Mouse (Mus musculus): Measurements from ENCODE around the gene Cnot1. TPM values are rescaled to one million over a fixed set of nuclear protein-coding genes. Genes with fewer than 3 reads are reported as not detected.

The Cnot1 gene
- 10 to 100 TPM; 66.3 to 71.1 TPM for total RNA-seq (2021)
- long read RNA-seq, experiment 1, full-length matches to known transcripts: 12 of 45 reads
- long read RNA-seq, experiment 1, partial matches to known transcripts: 12 of 45 reads
- long read RNA-seq, experiment 1, other reads (novel, unspliced or antisense): 21 of 45 reads
- long read RNA-seq, experiment 2, full-length matches to known transcripts: 2 of 26 reads
- long read RNA-seq, experiment 2, partial matches to known transcripts: 9 of 26 reads
- long read RNA-seq, experiment 2, other reads (novel, unspliced or antisense): 15 of 26 reads

DNA sequence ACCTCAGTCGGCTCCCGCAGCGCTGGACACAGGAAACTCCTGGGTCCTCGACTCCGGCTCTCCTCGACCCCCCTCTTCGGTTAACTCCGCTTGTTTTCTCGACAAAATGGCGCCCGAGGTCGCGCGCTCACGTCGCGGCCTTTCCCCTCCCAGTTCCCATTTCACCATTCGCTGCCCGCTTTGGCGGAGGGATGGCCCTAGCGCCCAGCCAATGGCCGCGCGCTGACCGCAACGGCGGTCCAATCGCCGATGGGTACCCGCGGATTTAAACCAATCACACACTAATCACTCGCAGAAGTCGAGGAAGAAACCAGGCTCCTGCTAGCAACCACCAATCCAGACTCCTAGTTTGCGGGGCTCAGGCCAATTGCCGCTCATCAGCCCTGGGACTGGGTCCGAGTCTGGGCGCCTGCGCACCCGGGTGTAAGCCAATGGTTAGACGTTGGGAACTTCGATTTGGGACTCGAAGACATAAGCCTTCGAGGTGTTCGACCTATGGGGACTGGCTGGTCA is at the start of gene Cnot1:
TSS of gene Cnot1 (minus strand) at position 134 of the 513 bp plus-strand sequence.
- intact Hi-C loops (cut with DNase I): loop anchor here (2.0 to 5.0 kb wide), 2 partner anchors 25 to 175 kb away; partner anchors contain the start of gene Gins3

DNA sequence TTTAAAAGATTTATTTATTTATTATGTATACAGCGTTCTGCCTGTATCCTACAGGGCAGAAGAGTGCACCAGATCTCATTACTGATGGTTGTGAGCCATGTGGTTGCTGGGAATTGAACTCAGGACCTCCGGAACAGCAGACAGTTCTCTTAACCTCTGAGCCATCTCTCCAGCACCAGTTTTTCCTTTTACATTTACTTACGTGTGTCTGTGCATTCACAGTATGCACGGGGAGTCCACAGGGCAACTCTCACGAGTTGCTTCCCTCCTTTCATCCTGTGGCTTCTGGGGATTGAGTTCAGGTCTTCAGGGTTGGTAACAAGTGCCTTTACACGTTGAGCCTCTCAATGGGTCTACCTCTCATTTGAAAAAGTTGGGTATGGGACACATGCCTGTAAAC is 46.9 kb upstream of the Cnot1 start:
- intact Hi-C loops (cut with DNase I): no loop called here
- no peak for DNase-seq
- Histone ChIP-seq H3K27ac (no peak overlapping the region), H3K4me3 (no peak overlapping the region)
- no peak for TF ChIP-seq CTCF (IDR thresholded peaks at IDR 0.05)

More for the DNA sequence above, at the start of gene Cnot1:
- Histone ChIP-seq H3K4me3 (peak within 1 kb of the TSS; percentile 99), H3K27ac (peak within 1 kb of the TSS; percentile 96)
- TF ChIP-seq CTCF (IDR thresholded peaks at IDR 0.05): no peak
- DNase-seq: peak; percentile 97

- TF ChIP-seq CTCF (IDR thresholded peaks at IDR 0.05): no peak
- Histone ChIP-seq H3K27ac (peak within 1 kb of the TSS; percentile 88), H3K4me3 (peak within 1 kb of the TSS; percentile 90)
- peak; percentile 76 for DNase-seq
- intact Hi-C loops (cut with DNase I): no loop called here
These were observed 46.0 kb upstream of the Cnot1 start, which contains the start of gene Slc38a7 for GRCm38 (mm10) chr8:95853102-95853843. Gene Slc38a7 (minus strand): TSS chr8:95853539.

DNA sequence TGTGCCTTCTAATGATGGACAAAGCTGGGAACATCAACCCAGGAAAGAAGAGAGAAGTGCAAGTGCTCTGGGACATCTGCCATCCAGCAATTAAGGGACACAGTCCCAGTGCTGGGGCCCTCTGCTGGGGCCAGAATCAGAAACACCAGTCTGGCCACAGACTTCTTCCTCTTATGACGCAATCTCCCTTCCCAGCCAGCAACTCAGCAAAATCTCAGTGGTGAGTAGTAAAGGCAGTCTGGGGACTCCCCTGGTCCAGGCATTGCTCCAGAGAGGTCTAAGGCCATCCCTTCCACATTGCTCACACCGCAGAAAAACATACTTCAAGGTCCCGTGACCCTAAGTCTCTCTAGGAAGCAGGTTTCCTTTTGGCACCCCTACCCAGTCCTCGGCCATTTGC is 45.0 kb upstream of the Cnot1 start:
- intact Hi-C loops (cut with DNase I): no loop called here
- DNase-seq: peak; percentile 46

GRCm38 (mm10) chr8:95850326-95850725 is 43.1 kb upstream of the Cnot1 start:
- no peak for DNase-seq
- no peak overlapping the region for H3K27ac ChIP-seq
- TF ChIP-seq CTCF (IDR thresholded peaks at IDR 0.05): no peak
- H3K4me3 ChIP-seq: no peak overlapping the region
- intact Hi-C loops (cut with DNase I): no loop called here

More for the DNA sequence above, 45.0 kb upstream of the Cnot1 start:
- no peak for TF ChIP-seq CTCF (IDR thresholded peaks at IDR 0.05)
- Histone ChIP-seq H3K27ac (peak overlapping the region; percentile 88), H3K4me3 (peak overlapping the region; percentile 90)

- intact Hi-C loops (cut with DNase I): no loop called here
- H3K4me3 ChIP-seq: no peak overlapping the region
- TF ChIP-seq CTCF (IDR thresholded peaks at IDR 0.05): no peak
- no peak for DNase-seq
- no peak overlapping the region for H3K27ac ChIP-seq
These were observed 41.6 kb upstream of the Cnot1 start for GRCm38 (mm10) chr8:95848734-95849464.

DNA sequence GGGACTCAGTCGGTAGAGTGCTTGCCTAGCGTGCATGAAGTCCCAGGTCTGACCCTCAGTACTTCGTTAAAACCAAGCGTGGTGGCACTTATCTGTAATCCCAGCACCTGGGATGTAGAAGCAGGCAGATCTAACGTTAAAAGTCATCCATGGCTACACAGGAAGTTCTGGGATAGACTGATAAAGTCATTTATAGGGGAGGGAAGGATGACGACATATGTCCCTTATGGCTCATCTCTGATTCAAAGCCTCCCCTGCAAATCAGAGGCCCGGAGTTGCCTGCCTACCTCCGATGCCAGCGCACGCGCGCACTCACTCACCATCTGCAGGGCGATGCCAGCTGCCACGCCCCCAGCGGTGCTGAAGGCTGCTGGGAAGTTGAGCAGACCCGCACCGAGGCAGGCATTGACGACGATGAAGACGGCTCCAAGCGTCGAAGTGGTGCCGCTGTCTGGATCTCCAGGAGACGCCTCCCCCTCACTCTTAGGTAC is 40.8 kb upstream of the Cnot1 start:
- Histone ChIP-seq H3K27ac (no peak overlapping the region), H3K4me3 (no peak overlapping the region)
- no peak for TF ChIP-seq CTCF (IDR thresholded peaks at IDR 0.05)
- no peak for DNase-seq
- intact Hi-C loops (cut with DNase I): no loop called here

DNA sequence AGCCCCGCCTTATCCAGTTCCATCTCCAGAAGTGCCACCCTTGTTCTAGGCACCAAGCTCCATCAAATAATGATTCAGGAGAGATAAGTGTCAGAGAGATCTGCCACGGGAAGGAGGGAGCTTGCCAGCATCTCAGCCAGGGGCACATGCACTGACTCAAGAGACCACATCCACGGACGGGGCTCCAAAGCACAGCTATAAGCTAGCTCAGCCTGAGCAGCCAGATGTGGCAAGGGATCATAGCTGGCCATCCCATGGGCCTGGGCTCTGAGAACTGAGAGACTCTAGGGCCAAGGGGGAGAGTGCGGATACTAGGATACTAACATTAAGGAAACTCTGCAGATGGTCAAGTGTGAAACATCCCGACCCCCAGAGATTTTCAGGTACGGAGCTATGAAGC is 37.8 kb upstream of the Cnot1 start:
- Histone ChIP-seq H3K27ac (no peak overlapping the region), H3K4me3 (no peak overlapping the region)
- TF ChIP-seq CTCF (IDR thresholded peaks at IDR 0.05): no peak
- DNase-seq: no peak
- intact Hi-C loops (cut with DNase I): no loop called here

- intact Hi-C loops (cut with DNase I): no loop called here
- no peak for DNase-seq
- Histone ChIP-seq H3K4me3 (no peak overlapping the region), H3K27ac (no peak overlapping the region)
- no peak for TF ChIP-seq CTCF (IDR thresholded peaks at IDR 0.05)
These were observed 36.7 kb upstream of the Cnot1 start for GRCm38 (mm10) chr8:95843968-95844367.

DNA sequence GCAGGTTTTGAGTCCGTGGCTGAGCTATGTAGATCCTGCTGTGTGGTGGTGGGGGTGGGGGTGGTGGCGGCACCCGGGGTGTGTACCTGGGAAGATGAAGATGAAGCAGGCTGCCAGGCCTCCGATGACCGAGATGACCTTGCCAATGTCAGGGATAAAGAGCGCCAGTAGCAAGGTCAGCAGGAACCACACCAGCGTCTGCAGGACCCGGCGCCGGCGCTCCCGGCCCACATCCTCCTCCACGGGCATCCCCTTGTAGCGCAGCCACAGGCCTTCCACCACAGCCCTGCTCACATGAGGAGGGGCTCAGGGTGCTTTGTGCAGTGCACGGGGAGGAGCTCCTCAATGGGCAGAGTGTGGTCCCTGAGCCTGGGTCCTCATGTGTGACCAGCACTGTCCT is 34.2 kb upstream of the Cnot1 start:
- DNase-seq: no peak
- Histone ChIP-seq H3K4me3 (no peak overlapping the region), H3K27ac (no peak overlapping the region)
- intact Hi-C loops (cut with DNase I): no loop called here
- no peak for TF ChIP-seq CTCF (IDR thresholded peaks at IDR 0.05)

DNA sequence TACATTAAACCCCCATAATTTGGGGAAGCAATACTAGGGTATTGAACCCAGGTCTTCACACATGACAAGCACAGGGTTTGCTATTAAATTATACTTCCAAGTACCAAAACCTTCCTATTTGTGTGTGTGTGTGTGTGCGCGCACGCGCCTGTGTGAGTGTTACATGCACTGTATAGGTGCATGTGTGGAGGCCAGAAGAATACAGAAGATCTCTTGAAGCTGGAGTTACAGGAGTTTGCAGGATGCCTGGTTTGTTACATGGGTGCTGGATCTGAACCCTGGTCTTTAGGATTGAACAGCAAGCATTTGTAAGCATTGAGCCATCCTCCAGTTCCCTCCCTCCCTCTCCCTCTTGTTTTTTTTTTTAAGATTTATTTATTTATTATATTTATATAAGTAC is 32.0 kb upstream of the Cnot1 start:
- Histone ChIP-seq H3K4me3 (no peak overlapping the region), H3K27ac (no peak overlapping the region)
- no peak for TF ChIP-seq CTCF (IDR thresholded peaks at IDR 0.05)
- intact Hi-C loops (cut with DNase I): no loop called here
- no peak for DNase-seq

DNA sequence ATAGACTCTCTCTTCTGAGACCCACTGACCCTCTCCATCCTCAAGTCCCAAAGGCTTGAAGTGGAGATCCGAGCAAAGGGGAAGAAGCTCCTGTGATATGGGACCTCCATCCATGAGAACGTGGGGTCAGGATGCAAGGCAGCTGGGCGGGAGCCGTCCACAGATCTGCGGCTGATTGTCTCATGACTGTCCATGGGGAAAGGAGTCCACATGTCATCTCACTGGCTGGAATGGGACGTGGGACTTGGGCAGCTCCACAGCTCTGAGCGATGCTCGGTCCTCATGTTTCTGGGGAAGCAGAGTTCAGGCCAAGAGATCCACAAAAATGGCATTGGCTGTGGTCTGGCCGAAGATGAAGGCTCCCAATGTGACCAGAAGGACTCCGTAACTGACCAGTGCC is 30.0 kb upstream of the Cnot1 start:
- intact Hi-C loops (cut with DNase I): no loop called here
- no peak overlapping the region for H3K4me3 ChIP-seq
- no peak for DNase-seq
- no peak for TF ChIP-seq CTCF (IDR thresholded peaks at IDR 0.05)
- H3K27ac ChIP-seq: no peak overlapping the region
